Mouse (Mus musculus): ENCODE data around the gene Cbr2.
"Not testable (repeated sequence)": the region's sequence is repeated elsewhere in the genome, so short reads cannot be mapped to it uniquely, and the experiment has no call there.

Gene Cbr2

GRCm38 (mm10) chr11:120731858-120732680 is at the start of gene Cbr2:
Gene Cbr2, minus strand, starts transcription at chr11:120732114.
- DNase-seq = no peak

- DNase-seq = not testable (repeated sequence)
These were observed 49.4 kb upstream of the Cbr2 start for GRCm38 (mm10) chr11:120781361-120781760.

GRCm38 (mm10) chr11:120779876-120780275 is 48.0 kb upstream of the Cbr2 start:
- no peak for DNase-seq

GRCm38 (mm10) chr11:120777123-120777522 is 45.2 kb upstream of the Cbr2 start:
- no peak for DNase-seq

- peak; percentile 97 to 98 for DNase-seq
These were observed 44.0 kb upstream of the Cbr2 start for GRCm38 (mm10) chr11:120775774-120776469.

GRCm38 (mm10) chr11:120773463-120774190 is 41.7 kb upstream of the Cbr2 start:
- DNase-seq = no peak

- no peak for DNase-seq
These were observed 40.8 kb upstream of the Cbr2 start for GRCm38 (mm10) chr11:120772749-120773148.

GRCm38 (mm10) chr11:120768206-120768605 is 36.3 kb upstream of the Cbr2 start:
- no peak for DNase-seq

- DNase-seq = not testable (repeated sequence)
These were observed 35.1 kb upstream of the Cbr2 start for GRCm38 (mm10) chr11:120767023-120767422.

GRCm38 (mm10) chr11:120763121-120763999 is 31.4 kb upstream of the Cbr2 start:
- not testable (repeated sequence) for DNase-seq

- DNase-seq = not testable (repeated sequence)
These were observed 30.7 kb upstream of the Cbr2 start, which contains the start of gene Hmga1b for GRCm38 (mm10) chr11:120762672-120763041. Gene Hmga1b, plus strand, starts transcription at chr11:120762794.

GRCm38 (mm10) chr11:120761811-120762671 is 30.1 kb upstream of the Cbr2 start:
- DNase-seq = no peak

- no peak for DNase-seq
These were observed 28.3 kb upstream of the Cbr2 start for GRCm38 (mm10) chr11:120760236-120760635.

- no peak for DNase-seq
These were observed 19.7 kb upstream of the Cbr2 start for GRCm38 (mm10) chr11:120751606-120752005.

- peak in 1 of 2 experiments; percentile 18 for DNase-seq
These were observed 17.5 kb upstream of the Cbr2 start for GRCm38 (mm10) chr11:120749430-120749829.

GRCm38 (mm10) chr11:120747974-120748373 is 16.1 kb upstream of the Cbr2 start:
- DNase-seq = no peak

GRCm38 (mm10) chr11:120744121-120744701 is 12.3 kb upstream of the Cbr2 start:
- DNase-seq = no peak

GRCm38 (mm10) chr11:120740981-120741380 is 9.1 kb upstream of the Cbr2 start:
- DNase-seq = no peak

GRCm38 (mm10) chr11:120736424-120736823 is 4.5 kb upstream of the Cbr2 start:
- DNase-seq = no peak

GRCm38 (mm10) chr11:120733521-120733920 is 1.6 kb upstream of the Cbr2 start:
- no peak for DNase-seq

- DNase-seq = no peak
These were observed 519 bp downstream of the Cbr2 start for GRCm38 (mm10) chr11:120731395-120731794.
